Mouse (Mus musculus) megakaryocyte, embryonic 14.5 days (primary cell): ENCODE measurements around the gene Ndufv1.

ENCODE experiments used
- FLI1 ChIP-seq: IDR thresholded peaks from 2 replicates; pipeline ENCODE4 v1.6.1; 2012; ENCODE audit warnings: low read length, inconsistent platforms, mixed read lengths
- GATA1 ChIP-seq: IDR thresholded peaks from 3 replicates; pipeline ENCODE4 v1.6.1; 2012; ENCODE audit warnings: mixed read lengths, low read length, inconsistent platforms, borderline replicate concordance

DNA sequence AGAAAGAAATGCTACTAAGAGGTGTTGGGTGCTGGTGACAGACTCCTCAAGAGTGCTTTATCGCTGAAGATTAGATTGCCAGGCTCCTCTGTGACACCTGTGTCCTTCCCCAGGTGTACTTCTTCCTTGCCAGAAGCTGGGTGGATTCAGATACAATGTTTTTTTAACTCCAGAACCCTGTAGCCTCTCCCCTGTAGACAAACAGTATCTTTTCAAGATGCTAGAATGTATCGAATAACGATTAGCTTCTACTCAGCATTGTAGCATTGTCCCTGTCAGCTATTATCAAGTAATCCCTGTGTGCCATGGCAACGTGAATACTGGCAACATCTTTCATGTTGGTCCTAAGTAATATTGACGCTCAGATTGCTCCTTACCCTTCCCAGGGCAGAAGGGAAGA is 21.1 kb upstream of the Ndufv1 start:
- TF ChIP-seq GATA1, result no peak
- no peak for TF ChIP-seq FLI1
